Mouse (Mus musculus): Measurements from ENCODE around the gene Gsn. TPM values are rescaled to one million over a fixed set of nuclear protein-coding genes. Genes with fewer than 3 reads are reported as not detected.

The Gsn gene
- polyA plus RNA-seq, 1 experiment: 0.36 TPM

DNA sequence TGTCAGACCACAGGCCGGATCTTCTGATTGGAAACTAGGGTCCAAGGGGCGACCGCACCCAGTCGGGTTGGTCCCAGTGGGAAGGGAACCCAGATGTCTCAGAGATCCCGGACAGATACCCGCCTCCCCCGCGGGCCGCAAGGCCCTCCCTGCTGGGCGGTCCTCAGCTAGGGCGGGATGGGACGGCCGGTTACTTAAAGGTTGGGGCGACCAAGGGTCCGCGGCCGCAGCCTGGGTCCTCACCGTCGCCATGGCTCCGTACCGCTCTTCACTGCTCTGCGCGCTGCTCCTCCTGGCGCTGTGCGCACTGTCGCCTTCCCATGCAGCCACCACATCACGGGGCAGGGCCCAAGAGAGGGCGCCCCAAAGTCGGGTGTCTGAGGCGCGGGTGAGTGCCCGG, 26.0 kb downstream of the Gsn start:
- Histone ChIP-seq H3K4me3 (replicated peaks) (peak overlapping the region; percentile 34), H3K4me1 (ENCODE audit: control insufficient read depth) (peaks cover 2% of the 10 kb centered on the region; the same call in 1 of the 2 replicates), H3K27me3 (ENCODE audit: control insufficient read depth) (peaks cover 43% of the 10 kb centered on the region), H3K36me3 (ENCODE audit: control insufficient read depth) (no peaks in the 10 kb centered on the region; the same call in 1 of the 2 replicates), H3K9me3 (ENCODE audit: control insufficient read depth, low read length) (no peaks in the 10 kb centered on the region)
- TF ChIP-seq GATA1 (IDR thresholded peaks at IDR 0.05; ENCODE audit: low read length) (no peak), TAL1 (IDR thresholded peaks at IDR 0.05; ENCODE audit: low read length) (no peak)

DNA sequence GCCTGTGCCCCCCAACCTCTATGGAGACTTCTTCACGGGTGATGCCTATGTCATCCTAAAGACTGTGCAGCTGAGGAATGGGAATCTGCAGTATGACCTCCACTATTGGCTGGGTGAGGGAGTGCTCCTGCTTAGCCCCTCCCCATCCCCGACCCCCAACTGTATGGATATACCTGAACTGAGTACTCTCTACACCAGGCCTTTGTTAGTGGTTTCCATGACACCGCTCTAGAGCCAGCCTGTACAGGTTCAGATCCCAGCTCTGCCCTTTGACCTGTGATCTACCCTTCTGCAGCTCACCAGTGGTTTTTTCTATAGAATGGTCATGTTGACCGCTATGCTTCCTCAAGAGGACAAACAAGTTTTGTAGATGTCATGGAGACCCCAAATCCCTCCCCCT, 27.8 kb downstream of the Gsn start:
- H3K4me3 ChIP-seq (replicated peaks): no peak overlapping the region
- TF ChIP-seq GATA1 (IDR thresholded peaks at IDR 0.05; ENCODE audit: low read length): no peak
- TF ChIP-seq TAL1 (IDR thresholded peaks at IDR 0.05; ENCODE audit: low read length): no peak
- peaks cover 4% of the 10 kb centered on the region; the same call in 1 of the 2 replicates for H3K4me1 ChIP-seq (ENCODE audit: control insufficient read depth)
- no peaks in the 10 kb centered on the region; the same call in 1 of the 2 replicates for H3K36me3 ChIP-seq (ENCODE audit: control insufficient read depth)
- H3K27me3 ChIP-seq (ENCODE audit: control insufficient read depth): peaks cover 43% of the 10 kb centered on the region
- no peaks in the 10 kb centered on the region for H3K9me3 ChIP-seq (ENCODE audit: control insufficient read depth, low read length)

DNA sequence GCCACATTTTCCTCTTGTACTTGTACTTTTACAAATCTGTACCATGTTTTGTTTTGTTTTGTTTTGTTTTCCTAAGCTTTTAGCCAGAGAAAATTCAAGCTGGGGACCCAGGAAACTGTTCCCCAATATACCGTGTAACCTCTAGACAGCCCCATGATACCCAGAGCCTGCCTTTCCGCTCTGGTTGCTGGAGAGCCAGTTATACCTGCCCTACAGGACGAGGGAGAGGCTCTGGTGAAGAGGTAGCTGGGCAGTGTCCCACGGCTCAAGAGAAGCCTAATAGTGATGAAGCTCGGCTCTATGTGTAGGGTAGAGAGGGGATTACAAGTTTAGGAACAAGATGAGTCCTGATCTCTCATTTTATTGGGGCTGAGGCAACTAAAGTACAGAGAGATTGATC, 29.0 kb downstream of the Gsn start:
- Histone ChIP-seq H3K9me3 (ENCODE audit: control insufficient read depth, low read length) (no peaks in the 10 kb centered on the region), H3K36me3 (ENCODE audit: control insufficient read depth) (peaks cover 1% of the 10 kb centered on the region; the same call in 1 of the 2 replicates), H3K4me3 (replicated peaks) (no peak overlapping the region), H3K27me3 (ENCODE audit: control insufficient read depth) (peaks cover 43% of the 10 kb centered on the region), H3K4me1 (ENCODE audit: control insufficient read depth) (peaks cover 6% of the 10 kb centered on the region)
- no peak for TF ChIP-seq GATA1 (IDR thresholded peaks at IDR 0.05; ENCODE audit: low read length)
- no peak for TF ChIP-seq TAL1 (IDR thresholded peaks at IDR 0.05; ENCODE audit: low read length)

- Histone ChIP-seq H3K4me1 (ENCODE audit: control insufficient read depth) (peaks cover 6% of the 10 kb centered on the region), H3K27me3 (ENCODE audit: control insufficient read depth) (peaks cover 26% of the 10 kb centered on the region), H3K9me3 (ENCODE audit: control insufficient read depth, low read length) (no peaks in the 10 kb centered on the region), H3K36me3 (ENCODE audit: control insufficient read depth) (peaks cover 4% of the 10 kb centered on the region; the same call in 1 of the 2 replicates), H3K4me3 (replicated peaks) (no peak overlapping the region)
- TF ChIP-seq TAL1 (IDR thresholded peaks at IDR 0.05; ENCODE audit: low read length) (no peak), GATA1 (IDR thresholded peaks at IDR 0.05; ENCODE audit: low read length) (no peak)
Measured at GRCm38 (mm10) chr2:35287017-35287620, 30.9 kb downstream of the Gsn start.

- peaks cover 6% of the 10 kb centered on the region for H3K4me1 ChIP-seq (ENCODE audit: control insufficient read depth)
- TF ChIP-seq GATA1 (IDR thresholded peaks at IDR 0.05; ENCODE audit: low read length) (peak; percentile 53; the same call in 1 of the 2 replicates), TAL1 (IDR thresholded peaks at IDR 0.05; ENCODE audit: low read length) (no peak)
- no peak overlapping the region for H3K4me3 ChIP-seq (replicated peaks)
- H3K9me3 ChIP-seq (ENCODE audit: control insufficient read depth, low read length): no peaks in the 10 kb centered on the region
- peaks cover 8% of the 10 kb centered on the region for H3K27me3 ChIP-seq (ENCODE audit: control insufficient read depth)
- peaks cover 7% of the 10 kb centered on the region; the same call in 1 of the 2 replicates for H3K36me3 ChIP-seq (ENCODE audit: control insufficient read depth)
Measured at GRCm38 (mm10) chr2:35288758-35289635, 32.8 kb downstream of the Gsn start.

- TF ChIP-seq GATA1 (IDR thresholded peaks at IDR 0.05; ENCODE audit: low read length) (no peak), TAL1 (IDR thresholded peaks at IDR 0.05; ENCODE audit: low read length) (no peak)
- Histone ChIP-seq H3K4me1 (ENCODE audit: control insufficient read depth) (peaks cover 6% of the 10 kb centered on the region), H3K9me3 (ENCODE audit: control insufficient read depth, low read length) (no peaks in the 10 kb centered on the region), H3K36me3 (ENCODE audit: control insufficient read depth) (peaks cover 10% of the 10 kb centered on the region; the same call in 1 of the 2 replicates), H3K27me3 (ENCODE audit: control insufficient read depth) (no peaks in the 10 kb centered on the region; the same call in 1 of the 2 replicates), H3K4me3 (replicated peaks) (no peak overlapping the region)
Measured at GRCm38 (mm10) chr2:35291856-35292255, 35.7 kb downstream of the Gsn start.

GRCm38 (mm10) chr2:35292700-35293099, 36.5 kb downstream of the Gsn start:
- H3K9me3 ChIP-seq (ENCODE audit: control insufficient read depth, low read length): no peaks in the 10 kb centered on the region
- peaks cover 10% of the 10 kb centered on the region; the same call in 1 of the 2 replicates for H3K36me3 ChIP-seq (ENCODE audit: control insufficient read depth)
- no peak overlapping the region for H3K4me3 ChIP-seq (replicated peaks)
- H3K27me3 ChIP-seq (ENCODE audit: control insufficient read depth): no peaks in the 10 kb centered on the region; the same call in 1 of the 2 replicates
- no peak for TF ChIP-seq GATA1 (IDR thresholded peaks at IDR 0.05; ENCODE audit: low read length)
- TF ChIP-seq TAL1 (IDR thresholded peaks at IDR 0.05; ENCODE audit: low read length): no peak
- peaks cover 6% of the 10 kb centered on the region for H3K4me1 ChIP-seq (ENCODE audit: control insufficient read depth)

GRCm38 (mm10) chr2:35293291-35293690, 37.1 kb downstream of the Gsn start:
- TF ChIP-seq GATA1 (IDR thresholded peaks at IDR 0.05; ENCODE audit: low read length): no peak
- TF ChIP-seq TAL1 (IDR thresholded peaks at IDR 0.05; ENCODE audit: low read length): no peak

More at GRCm38 (mm10) chr2:35293291-35293690, 37.1 kb downstream of the Gsn start:
- Histone ChIP-seq H3K9me3 (ENCODE audit: control insufficient read depth, low read length) (no peaks in the 10 kb centered on the region), H3K27me3 (ENCODE audit: control insufficient read depth) (no peaks in the 10 kb centered on the region; the same call in 1 of the 2 replicates), H3K4me3 (replicated peaks) (no peak overlapping the region), H3K36me3 (ENCODE audit: control insufficient read depth) (peaks cover 10% of the 10 kb centered on the region; the same call in 1 of the 2 replicates), H3K4me1 (ENCODE audit: control insufficient read depth) (peaks cover 12% of the 10 kb centered on the region)

All from erythroblast, embryonic 14.5 days (primary cell).